Mouse (Mus musculus): Measurements from ENCODE around the gene Spsb1.

Gene Spsb1

DNA sequence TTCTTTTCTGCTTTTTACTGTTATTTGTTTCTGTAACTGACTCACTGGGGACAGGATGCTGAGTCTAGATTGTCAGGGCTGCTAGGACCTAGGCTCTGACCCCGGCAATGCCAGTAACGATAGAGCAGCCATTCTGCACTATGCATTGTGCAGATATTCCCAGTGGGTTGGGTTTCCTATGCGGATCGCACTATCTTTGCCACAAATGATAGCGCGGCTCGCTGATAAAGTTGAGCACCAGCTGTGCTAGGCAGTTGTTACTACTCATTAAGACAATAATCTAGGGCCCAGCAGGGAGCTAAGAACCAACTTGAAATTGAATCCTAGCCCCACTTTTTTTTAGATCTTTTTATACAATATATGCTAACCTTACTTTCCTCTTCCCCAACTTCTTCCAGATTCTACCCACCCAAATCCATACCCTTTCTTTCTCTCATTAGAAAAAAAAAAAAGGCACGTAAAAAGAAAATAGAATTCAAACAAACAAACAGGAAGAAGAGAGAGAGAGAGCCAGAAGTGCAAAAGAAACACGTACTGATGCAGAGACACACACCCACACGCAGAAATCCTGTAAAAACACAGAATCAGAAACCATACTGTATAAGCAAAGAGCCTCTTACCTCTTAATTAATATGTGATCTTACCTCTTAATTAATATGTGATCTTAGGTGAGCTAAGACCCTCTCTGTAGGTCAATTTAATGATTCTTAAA, 99.5 kb downstream of the Spsb1 start:
- DNase-seq (ENCODE audit: low spot score) = no peak

DNA sequence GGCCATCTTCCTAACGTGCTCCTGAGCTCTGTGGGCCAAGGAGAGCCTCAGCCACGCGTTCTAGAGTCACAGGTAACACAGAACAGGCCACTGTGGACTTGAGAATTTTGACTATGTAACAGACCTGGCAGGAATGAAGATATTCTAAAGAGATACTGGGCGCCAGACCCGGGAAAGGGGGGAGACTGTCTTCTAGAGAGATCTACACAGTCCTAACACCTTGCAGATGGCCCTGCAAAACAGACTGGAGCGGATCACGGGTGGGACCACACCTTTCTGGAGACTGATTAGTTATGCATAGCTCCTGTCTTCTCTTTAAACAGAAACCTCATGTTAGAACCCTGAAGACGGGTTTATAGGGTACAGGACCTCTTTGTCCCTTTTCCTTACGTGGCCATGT, 100.1 kb downstream of the Spsb1 start:
- DNase-seq (ENCODE audit: low spot score) = no peak

DNA sequence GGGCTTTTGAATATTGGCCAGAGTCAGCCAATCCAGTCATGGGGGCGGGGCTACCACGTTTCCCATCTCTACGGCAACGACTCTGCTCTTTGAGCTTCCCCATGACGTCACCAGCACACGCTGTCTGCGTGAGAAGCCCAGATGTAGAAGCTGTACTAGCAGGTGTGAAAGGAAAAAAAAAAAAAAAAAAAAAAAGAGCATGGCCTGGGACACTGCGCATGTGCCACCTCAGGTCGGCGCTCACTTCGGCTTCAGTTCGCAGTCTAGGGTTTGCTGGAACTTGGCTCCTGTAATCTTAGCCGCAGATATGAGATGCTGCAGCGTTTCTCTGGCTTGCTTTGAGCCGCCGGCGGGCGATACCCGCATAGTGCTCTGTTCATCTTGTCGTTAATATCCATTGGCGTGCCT, 100.5 kb downstream of the Spsb1 start:
- DNase-seq (ENCODE audit: low spot score) = no peak

DNA sequence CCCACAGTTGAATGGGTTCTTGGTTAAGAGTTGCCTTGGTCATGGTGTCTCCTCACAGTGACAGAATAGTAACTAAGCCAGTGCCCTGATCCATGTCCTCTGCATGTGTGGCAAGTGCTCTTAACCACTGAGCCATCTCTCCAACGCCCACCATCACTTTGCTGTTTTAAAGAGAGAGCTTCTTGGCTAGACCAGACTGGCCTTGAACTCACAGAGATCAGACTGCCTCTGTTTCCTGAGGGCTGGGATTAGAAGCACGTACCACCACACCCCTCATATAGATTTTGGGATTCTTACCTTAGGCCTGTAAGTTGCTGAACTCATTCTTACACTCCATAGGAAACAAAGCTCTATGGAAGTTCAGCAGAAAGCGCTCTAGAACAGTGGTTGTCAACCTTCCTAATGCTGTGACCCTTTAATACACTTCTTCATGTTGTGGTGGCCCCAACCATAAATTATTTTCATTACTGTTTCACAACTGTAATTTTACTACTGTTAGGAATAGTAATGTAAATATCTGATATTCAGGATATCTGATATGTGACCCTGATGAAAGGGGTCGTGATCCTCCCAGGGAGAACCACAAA, 101.1 kb downstream of the Spsb1 start:
- no peak for DNase-seq (ENCODE audit: low spot score)

DNA sequence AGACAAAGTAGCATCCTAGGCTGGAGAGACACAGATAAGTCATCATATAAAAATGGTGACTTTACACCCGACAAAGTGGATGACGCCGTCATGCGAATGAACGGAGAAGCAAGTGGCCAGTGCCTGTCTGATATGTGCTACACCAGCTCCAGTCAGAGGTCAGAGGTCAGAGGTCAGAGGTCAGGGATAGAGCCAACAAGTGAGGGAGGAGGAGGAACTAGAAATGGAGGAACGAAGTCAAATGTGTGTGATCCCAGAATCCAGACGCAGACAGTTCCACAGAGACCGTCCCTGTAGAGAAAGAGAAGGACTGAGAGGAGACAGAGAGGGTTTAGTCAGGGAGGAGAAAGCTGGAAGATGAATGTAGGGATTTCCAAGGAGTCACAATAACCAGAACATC, 103.3 kb downstream of the Spsb1 start:
- no peak for DNase-seq (ENCODE audit: low spot score)

DNA sequence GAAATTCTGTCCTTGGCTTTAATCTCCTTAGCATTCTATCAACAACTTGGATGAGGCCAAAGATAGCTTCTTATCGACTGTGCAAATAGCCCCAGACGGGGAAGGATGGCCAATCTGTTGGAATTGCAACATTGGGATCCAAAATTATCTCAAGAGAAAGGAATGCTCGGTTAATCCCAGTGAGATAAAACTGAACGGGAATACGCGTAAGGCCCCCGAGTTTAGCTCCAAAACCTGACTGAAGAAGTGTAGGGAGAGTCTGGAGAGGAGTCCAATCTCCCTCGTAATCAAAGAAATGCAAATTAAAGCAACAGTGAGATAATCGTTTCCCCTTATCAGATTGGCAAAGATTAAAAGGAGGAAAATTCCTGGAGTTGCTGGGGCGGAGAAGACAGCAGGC, 104.2 kb downstream of the Spsb1 start:
- DNase-seq (ENCODE audit: low spot score) = no peak

DNA sequence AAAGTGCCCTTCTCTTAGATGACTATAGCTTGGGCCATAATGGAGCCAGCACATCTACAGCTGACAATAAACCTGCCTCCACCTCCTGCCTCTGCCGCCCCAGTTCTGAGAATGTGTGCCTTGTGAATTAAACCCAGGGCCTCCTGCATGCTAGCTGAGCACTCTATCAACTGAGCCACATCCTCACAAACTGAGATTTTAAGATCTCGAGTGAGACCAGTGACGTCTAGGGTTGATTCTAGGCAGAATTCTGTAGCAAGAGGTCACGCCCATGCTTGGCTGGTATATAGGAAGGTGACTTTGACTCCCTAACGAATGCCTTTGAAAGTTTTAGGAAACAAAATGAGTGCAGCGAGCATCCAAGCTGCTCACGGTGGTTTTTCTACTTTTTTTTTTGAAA, 104.8 kb downstream of the Spsb1 start:
- DNase-seq (ENCODE audit: low spot score) = no peak

DNA sequence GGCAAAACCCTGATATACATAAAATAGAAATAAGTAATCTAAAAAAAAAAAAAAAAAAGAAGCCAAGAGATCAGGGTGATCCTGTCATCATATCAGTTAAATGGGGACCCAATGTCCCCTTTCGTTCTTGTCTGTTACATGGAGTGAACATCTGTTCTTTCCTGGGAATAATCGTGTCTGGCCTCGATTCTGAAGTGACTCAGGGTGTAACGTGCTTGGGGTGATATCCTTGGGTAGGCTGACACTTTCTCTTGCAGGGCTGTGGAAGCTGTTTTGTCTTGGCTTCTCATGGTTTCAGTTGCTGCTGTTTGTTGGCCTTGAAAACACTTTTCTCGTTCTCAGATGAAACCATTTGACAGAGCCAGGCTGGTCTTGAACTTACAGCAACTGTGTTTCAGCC, 105.8 kb downstream of the Spsb1 start:
- DNase-seq (ENCODE audit: low spot score) = no peak

DNA sequence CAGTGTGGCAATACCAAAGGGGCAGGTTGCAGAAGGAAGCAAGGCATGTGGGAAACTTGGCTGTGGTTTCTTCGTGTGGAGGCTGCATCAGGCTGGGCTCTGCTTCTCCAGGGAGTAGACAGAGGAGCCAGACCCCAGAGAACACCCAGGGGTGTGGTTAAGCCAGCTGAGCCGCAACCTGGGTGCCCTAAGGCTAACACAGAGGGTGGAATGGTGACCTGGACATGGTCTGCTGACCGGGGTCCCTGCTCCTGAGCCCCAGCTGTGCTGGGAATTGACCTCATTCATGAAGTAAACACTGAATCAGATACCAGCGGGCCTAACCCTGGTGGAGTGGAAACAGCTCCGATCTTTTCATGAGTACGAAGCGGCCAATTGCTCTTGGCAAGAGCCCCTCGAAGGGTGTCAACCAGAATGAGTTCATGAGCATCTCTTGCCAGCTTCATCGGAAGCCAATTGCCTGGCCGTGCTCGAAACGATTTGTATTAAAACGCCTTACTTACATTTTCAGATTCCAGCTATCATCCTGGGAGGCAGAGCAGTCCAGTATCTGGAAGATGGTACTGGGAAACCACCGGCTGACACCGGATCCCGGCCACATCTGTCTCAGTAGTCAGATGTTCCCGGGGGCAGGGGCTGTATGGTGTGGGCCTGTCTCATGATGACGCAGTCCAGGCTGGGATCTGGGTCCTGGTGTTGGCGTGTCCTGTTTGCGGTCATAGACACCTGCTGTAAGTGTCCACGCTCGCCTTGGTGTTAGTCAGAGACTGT, 107.8 kb downstream of the Spsb1 start:
- DNase-seq (ENCODE audit: low spot score) = no peak
